Mouse (Mus musculus): Measurements from ENCODE around the gene Lmnb2. TPM values are rescaled to one million over a fixed set of nuclear protein-coding genes. Genes with fewer than 3 reads are reported as not detected.

The Lmnb2 gene
- polyA plus RNA-seq, 1 experiment: 16.6 TPM

DNA sequence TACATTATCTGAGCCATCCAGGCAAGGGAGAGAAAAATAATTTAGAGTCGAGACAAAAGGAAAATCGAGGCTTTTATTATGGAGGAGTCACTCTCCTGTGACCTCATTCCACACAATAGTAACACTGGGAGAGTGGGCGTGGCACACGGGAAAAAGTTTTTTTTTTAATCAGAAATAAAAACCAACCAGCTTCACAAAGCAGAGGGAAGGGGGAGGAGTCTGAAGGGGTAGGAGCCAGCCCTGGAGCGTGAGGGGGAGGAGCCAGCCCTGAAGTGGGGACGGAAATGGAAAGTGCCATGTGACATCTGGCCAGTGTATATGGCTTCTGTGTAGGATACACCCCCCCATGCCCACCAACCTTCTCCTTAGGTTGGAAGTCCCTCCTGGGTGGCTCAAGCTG lies 30.5 kb upstream of the Lmnb2 start:
- Histone ChIP-seq H3K4me3 (replicated peaks) (peak overlapping the region; percentile 75), H3K36me3 (replicated peaks; ENCODE audit: low read length) (no peaks in the 10 kb centered on the region), H3K4me1 (peaks cover 61% of the 10 kb centered on the region), H3K27me3 (replicated peaks) (peaks cover 50% of the 10 kb centered on the region), H3K9me3 (no peaks in the 10 kb centered on the region)
- no peak for TF ChIP-seq FLI1 (IDR thresholded peaks at IDR 0.05; ENCODE audit: low read length)
- TF ChIP-seq GATA1 (IDR thresholded peaks at IDR 0.05; ENCODE audit: borderline replicate concordance, low read length): no peak

DNA sequence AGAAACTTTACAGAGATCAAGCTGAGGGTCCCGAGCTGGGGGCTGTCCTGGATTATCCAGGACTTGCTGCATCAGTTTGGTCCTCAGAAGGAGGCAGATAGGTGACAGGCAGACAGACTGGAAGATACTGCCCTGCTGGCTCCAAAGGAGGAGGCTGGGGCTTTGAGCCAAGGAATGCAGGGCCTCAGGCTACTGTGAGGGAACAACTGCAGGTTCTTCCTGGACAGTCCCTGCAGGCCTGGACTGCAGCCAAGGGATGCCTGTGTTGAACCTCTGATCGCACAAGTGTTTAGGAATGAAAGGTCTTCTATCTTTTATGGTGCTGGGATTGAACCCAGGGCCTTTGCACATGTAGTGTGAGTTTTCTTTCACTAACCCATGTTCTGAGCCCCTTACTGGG lies 29.8 kb upstream of the Lmnb2 start:
- Histone ChIP-seq H3K4me1 (peaks cover 66% of the 10 kb centered on the region), H3K36me3 (replicated peaks; ENCODE audit: low read length) (no peaks in the 10 kb centered on the region), H3K4me3 (replicated peaks) (no peak overlapping the region), H3K9me3 (no peaks in the 10 kb centered on the region), H3K27me3 (replicated peaks) (peaks cover 50% of the 10 kb centered on the region)
- TF ChIP-seq FLI1 (IDR thresholded peaks at IDR 0.05; ENCODE audit: low read length): no peak
- TF ChIP-seq GATA1 (IDR thresholded peaks at IDR 0.05; ENCODE audit: borderline replicate concordance, low read length): no peak

GRCm38 (mm10) chr10:80946684-80947437 lies 28.8 kb upstream of the Lmnb2 start:
- peaks cover 47% of the 10 kb centered on the region for H3K27me3 ChIP-seq (replicated peaks)
- no peaks in the 10 kb centered on the region for H3K9me3 ChIP-seq
- TF ChIP-seq FLI1 (IDR thresholded peaks at IDR 0.05; ENCODE audit: low read length) (no peak), GATA1 (IDR thresholded peaks at IDR 0.05; ENCODE audit: borderline replicate concordance, low read length) (no peak)
- no peak overlapping the region for H3K4me3 ChIP-seq (replicated peaks)
- H3K4me1 ChIP-seq: peaks cover 70% of the 10 kb centered on the region
- H3K36me3 ChIP-seq (replicated peaks; ENCODE audit: low read length): no peaks in the 10 kb centered on the region

DNA sequence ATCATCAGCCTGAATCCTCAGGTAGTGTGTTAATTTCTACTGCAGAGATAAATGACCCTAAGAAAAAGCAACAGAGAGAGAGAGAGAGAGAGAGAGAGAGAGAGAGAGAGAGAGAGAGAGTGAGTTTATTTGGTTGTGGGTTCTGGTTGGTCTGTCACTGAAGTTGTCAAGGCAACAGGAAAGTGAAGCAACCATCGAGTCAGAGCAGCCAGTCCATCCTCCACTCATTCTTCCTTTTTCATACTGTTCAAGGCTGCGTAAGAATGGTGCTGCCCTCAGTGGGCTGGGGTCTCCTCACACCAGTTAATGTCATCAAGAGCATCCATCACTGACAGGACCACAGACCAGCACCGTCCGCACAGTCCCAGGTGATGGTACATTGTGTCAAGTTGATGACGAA lies 26.2 kb upstream of the Lmnb2 start:
- H3K9me3 ChIP-seq: no peaks in the 10 kb centered on the region
- H3K4me1 ChIP-seq: peaks cover 79% of the 10 kb centered on the region
- TF ChIP-seq FLI1 (IDR thresholded peaks at IDR 0.05; ENCODE audit: low read length) (no peak), GATA1 (IDR thresholded peaks at IDR 0.05; ENCODE audit: borderline replicate concordance, low read length) (no peak)
- no peaks in the 10 kb centered on the region for H3K36me3 ChIP-seq (replicated peaks; ENCODE audit: low read length)
- no peak overlapping the region for H3K4me3 ChIP-seq (replicated peaks)
- peaks cover 33% of the 10 kb centered on the region for H3K27me3 ChIP-seq (replicated peaks)

DNA sequence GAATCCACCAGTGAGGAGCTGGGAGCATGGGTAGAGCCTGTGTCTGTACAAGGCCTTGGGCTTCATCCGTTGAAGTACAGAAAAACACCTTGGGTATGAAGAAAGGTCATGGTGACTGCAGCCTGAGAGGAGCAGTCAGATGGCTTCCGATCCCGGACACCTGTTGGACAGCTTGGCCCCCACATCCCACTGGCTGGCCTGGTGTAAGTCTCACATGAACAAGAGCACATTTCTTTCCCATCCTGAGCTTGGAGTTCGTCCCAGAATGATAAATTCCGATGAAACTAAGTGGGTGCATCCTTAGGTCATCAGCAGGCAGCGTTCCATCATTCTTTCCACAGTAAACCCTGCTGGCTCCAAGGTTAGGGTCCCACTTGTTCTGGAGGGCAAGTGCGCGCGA lies 25.7 kb upstream of the Lmnb2 start:
- Histone ChIP-seq H3K4me3 (replicated peaks) (no peak overlapping the region), H3K9me3 (no peaks in the 10 kb centered on the region), H3K27me3 (replicated peaks) (peaks cover 36% of the 10 kb centered on the region), H3K36me3 (replicated peaks; ENCODE audit: low read length) (no peaks in the 10 kb centered on the region), H3K4me1 (peaks cover 79% of the 10 kb centered on the region)
- no peak for TF ChIP-seq GATA1 (IDR thresholded peaks at IDR 0.05; ENCODE audit: borderline replicate concordance, low read length)
- TF ChIP-seq FLI1 (IDR thresholded peaks at IDR 0.05; ENCODE audit: low read length): no peak

- H3K9me3 ChIP-seq: no peaks in the 10 kb centered on the region
- H3K4me1 ChIP-seq: peaks cover 79% of the 10 kb centered on the region
- H3K36me3 ChIP-seq (replicated peaks; ENCODE audit: low read length): no peaks in the 10 kb centered on the region
- TF ChIP-seq GATA1 (IDR thresholded peaks at IDR 0.05; ENCODE audit: borderline replicate concordance, low read length): no peak
- TF ChIP-seq FLI1 (IDR thresholded peaks at IDR 0.05; ENCODE audit: low read length): no peak
- peaks cover 44% of the 10 kb centered on the region for H3K27me3 ChIP-seq (replicated peaks)
- peak overlapping the region; percentile 4 for H3K4me3 ChIP-seq (replicated peaks)
Observed at GRCm38 (mm10) chr10:80942919-80943318, 24.9 kb upstream of the Lmnb2 start.

GRCm38 (mm10) chr10:80940988-80941347 lies 22.9 kb upstream of the Lmnb2 start:
- H3K36me3 ChIP-seq (replicated peaks; ENCODE audit: low read length): no peaks in the 10 kb centered on the region
- peaks cover 83% of the 10 kb centered on the region for H3K4me1 ChIP-seq
- H3K9me3 ChIP-seq: no peaks in the 10 kb centered on the region
- H3K27me3 ChIP-seq (replicated peaks): peaks cover 60% of the 10 kb centered on the region
- peak overlapping the region; percentile 89 for H3K4me3 ChIP-seq (replicated peaks)
- TF ChIP-seq FLI1 (IDR thresholded peaks at IDR 0.05; ENCODE audit: low read length) (no peak), GATA1 (IDR thresholded peaks at IDR 0.05; ENCODE audit: borderline replicate concordance, low read length) (no peak)

GRCm38 (mm10) chr10:80940320-80940987 lies 22.4 kb upstream of the Lmnb2 start:
- peak overlapping the region; percentile 89 for H3K4me3 ChIP-seq (replicated peaks)
- peaks cover 63% of the 10 kb centered on the region for H3K27me3 ChIP-seq (replicated peaks)
- H3K36me3 ChIP-seq (replicated peaks; ENCODE audit: low read length): no peaks in the 10 kb centered on the region
- TF ChIP-seq GATA1 (IDR thresholded peaks at IDR 0.05; ENCODE audit: borderline replicate concordance, low read length): no peak
- no peak for TF ChIP-seq FLI1 (IDR thresholded peaks at IDR 0.05; ENCODE audit: low read length)
- peaks cover 88% of the 10 kb centered on the region for H3K4me1 ChIP-seq
- no peaks in the 10 kb centered on the region for H3K9me3 ChIP-seq

GRCm38 (mm10) chr10:80939671-80940070 lies 21.6 kb upstream of the Lmnb2 start:
- TF ChIP-seq FLI1 (IDR thresholded peaks at IDR 0.05; ENCODE audit: low read length): no peak
- TF ChIP-seq GATA1 (IDR thresholded peaks at IDR 0.05; ENCODE audit: borderline replicate concordance, low read length): no peak
- no peaks in the 10 kb centered on the region for H3K36me3 ChIP-seq (replicated peaks; ENCODE audit: low read length)
- H3K27me3 ChIP-seq (replicated peaks): peaks cover 59% of the 10 kb centered on the region
- peak overlapping the region; percentile 89 for H3K4me3 ChIP-seq (replicated peaks)
- H3K9me3 ChIP-seq: no peaks in the 10 kb centered on the region
- peaks cover 95% of the 10 kb centered on the region for H3K4me1 ChIP-seq

- no peaks in the 10 kb centered on the region for H3K9me3 ChIP-seq
- H3K4me3 ChIP-seq (replicated peaks): peak overlapping the region; percentile 89
- no peaks in the 10 kb centered on the region for H3K36me3 ChIP-seq (replicated peaks; ENCODE audit: low read length)
- peaks cover 98% of the 10 kb centered on the region for H3K4me1 ChIP-seq
- H3K27me3 ChIP-seq (replicated peaks): peaks cover 58% of the 10 kb centered on the region
- TF ChIP-seq FLI1 (IDR thresholded peaks at IDR 0.05; ENCODE audit: low read length) (no peak), GATA1 (IDR thresholded peaks at IDR 0.05; ENCODE audit: borderline replicate concordance, low read length) (no peak)
Observed at GRCm38 (mm10) chr10:80938831-80939550, 20.9 kb upstream of the Lmnb2 start.

Data from megakaryocyte, embryonic 14.5 days (primary cell).